Mouse (Mus musculus) embryonic facial prominence, embryonic 10.5 days (tissue): ENCODE measurements around the gene Aff3. TPM values are rescaled to one million over a fixed set of nuclear protein-coding genes. Genes with fewer than 3 reads are reported as not detected.

Source experiments
- DNase-seq: peaks from one replicate; pipeline ENCODE4 v3.0.0-alpha.2; 2017; ENCODE audit warnings: low spot score
- H3K27ac ChIP-seq: fragments of 300-500 bp; sonication (generic); replicated peaks from 2 replicates; pipeline ENCODE4 v1.5.1; 2016; ENCODE audit warnings: mild to moderate bottlenecking
- H3K27me3 ChIP-seq: fragments of 300-500 bp; sonication (generic); replicated peaks from 2 replicates; pipeline ENCODE4 v1.6.1; 2016; ENCODE audit warnings: low read depth, mild to moderate bottlenecking; ENCODE audit not compliant: poor library complexity, severe bottlenecking
- H3K36me3 ChIP-seq: fragments of 300-500 bp; sonication (generic); replicated peaks from 2 replicates; pipeline ENCODE4 v1.6.1; 2016; ENCODE audit warnings: mild to moderate bottlenecking, moderate library complexity
- H3K4me1 ChIP-seq: fragments of 300-500 bp; sonication (generic); 2 replicates; pipeline ENCODE4 v1.6.1; 2016
- H3K4me3 ChIP-seq: fragments of 300-500 bp; sonication (generic); 2 replicates; pipeline ENCODE4 v1.5.1; 2016; ENCODE audit warnings: mild to moderate bottlenecking, moderate library complexity
- H3K9me3 ChIP-seq: fragments of 300-500 bp; sonication (generic); 2 replicates; pipeline ENCODE4 v1.6.1; 2016; ENCODE audit warnings: mild to moderate bottlenecking
- WGBS: fragments of 180-500 bp; shearing (Covaris S2); methylation state at CpG from one replicate; pipeline ENCODE4 v1.1.7; 2016; 5-methylcytosine and 5-hydroxymethylcytosine counted together
- polyA plus RNA-seq: library from polyadenylated mRNA; unstranded; fragments of >200 nt; fragmentation: Nextera tagmentation; extraction: Ambion mirVana; gene quantifications from 2 replicates; pipeline ENCODE4 v1.2.1, GENCODE M21; 2016

The Aff3 gene
- polyA plus RNA-seq, 1 experiment from 2014 or later: 8.7 TPM

GRCm38 (mm10) chr1:38141371-38141770 lies 523.4 kb downstream of the Aff3 start:
- Histone ChIP-seq H3K4me3 (no peak overlapping the region), H3K27me3 (no peaks in the 10 kb centered on the region), H3K9me3 (no peaks in the 10 kb centered on the region), H3K36me3 (no peaks in the 10 kb centered on the region), H3K27ac (no peak overlapping the region), H3K4me1 (no peaks in the 10 kb centered on the region)
- whole genome bisulfite sequencing: 75% methylated on average over 1 of the region's 1 CpGs
- no peak for DNase-seq

- H3K36me3 ChIP-seq: no peaks in the 10 kb centered on the region
- H3K4me1 ChIP-seq: no peaks in the 10 kb centered on the region
- 82% methylated on average over 2 of the region's 2 CpGs for WGBS
- H3K27ac ChIP-seq: no peak overlapping the region
- no peak overlapping the region for H3K4me3 ChIP-seq
- no peak for DNase-seq
- no peaks in the 10 kb centered on the region for H3K9me3 ChIP-seq
- no peaks in the 10 kb centered on the region for H3K27me3 ChIP-seq
These were observed 523.8 kb downstream of the Aff3 start for GRCm38 (mm10) chr1:38140911-38141310.

GRCm38 (mm10) chr1:38139396-38139795 lies 525.4 kb downstream of the Aff3 start:
- 79% methylated on average over 2 of the region's 2 CpGs for WGBS
- Histone ChIP-seq H3K9me3 (no peaks in the 10 kb centered on the region), H3K4me3 (no peak overlapping the region), H3K36me3 (no peaks in the 10 kb centered on the region), H3K27me3 (no peaks in the 10 kb centered on the region), H3K27ac (no peak overlapping the region), H3K4me1 (no peaks in the 10 kb centered on the region)
- no peak for DNase-seq

GRCm38 (mm10) chr1:38132942-38133341 lies 531.8 kb downstream of the Aff3 start:
- H3K27ac ChIP-seq: no peak overlapping the region
- H3K36me3 ChIP-seq: no peaks in the 10 kb centered on the region
- no peak for DNase-seq
- H3K9me3 ChIP-seq: no peaks in the 10 kb centered on the region
- H3K27me3 ChIP-seq: no peaks in the 10 kb centered on the region
- peaks cover 22% of the 10 kb centered on the region for H3K4me1 ChIP-seq
- no peak overlapping the region for H3K4me3 ChIP-seq
- WGBS: 74% methylated on average over 6 of the region's 6 CpGs

- peak; percentile 32 for DNase-seq
- H3K9me3 ChIP-seq: no peaks in the 10 kb centered on the region
- H3K4me3 ChIP-seq: no peak overlapping the region
- H3K36me3 ChIP-seq: no peaks in the 10 kb centered on the region
- H3K4me1 ChIP-seq: peaks cover 38% of the 10 kb centered on the region
- 59% methylated on average over 10 of the region's 10 CpGs for WGBS
- peak overlapping the region; percentile 98; the same call in 1 of the 2 replicates for H3K27ac ChIP-seq
- no peaks in the 10 kb centered on the region for H3K27me3 ChIP-seq
These were observed 533.9 kb downstream of the Aff3 start for GRCm38 (mm10) chr1:38130715-38131483.

GRCm38 (mm10) chr1:38129501-38130267 lies 535.1 kb downstream of the Aff3 start, which contains the start of gene Rev1:
Gene Rev1, minus strand, starts transcription at chr1:38129801.
- H3K27ac ChIP-seq: peak within 1 kb of the TSS; percentile 98
- peak; percentile 95 for DNase-seq
- H3K36me3 ChIP-seq: no peaks in the 10 kb centered on the region
- H3K27me3 ChIP-seq: no peaks in the 10 kb centered on the region
- under 1% methylated on average over 113 of the region's 122 CpGs for WGBS
- H3K4me3 ChIP-seq: peak within 1 kb of the TSS; percentile 91
- H3K9me3 ChIP-seq: no peaks in the 10 kb centered on the region
- peaks cover 38% of the 10 kb centered on the region for H3K4me1 ChIP-seq

- Histone ChIP-seq H3K27ac (peak overlapping the region; percentile 98), H3K27me3 (no peaks in the 10 kb centered on the region), H3K36me3 (no peaks in the 10 kb centered on the region), H3K9me3 (no peaks in the 10 kb centered on the region), H3K4me1 (peaks cover 38% of the 10 kb centered on the region), H3K4me3 (peak overlapping the region; percentile 91)
- WGBS: under 1% methylated on average over 67 of the region's 68 CpGs
- peak; percentile 61 for DNase-seq
These were observed 535.8 kb downstream of the Aff3 start for GRCm38 (mm10) chr1:38128919-38129436.

Other genes with a start within 250 kb of the Aff3 start
- 0.96 and 1.2 TPM in 2 replicates for gene Lonrf2, start 171.8 kb upstream of the Aff3 start, polyA plus RNA-seq
- 8.2 and 9.0 TPM in 2 replicates for gene Chst10, start 233.2 kb upstream of the Aff3 start, polyA plus RNA-seq